Mouse (Mus musculus) testis, adult 2 months (tissue): ENCODE results near the gene Atg7.

Source experiments
- CTCF ChIP-seq: fragments of 200-500 bp; IDR thresholded peaks from 2 replicates; pipeline ENCODE4 v1.5.1; 2012; ENCODE audit warnings: low read depth, mild to moderate bottlenecking, inconsistent platforms, low read length, moderate library complexity; ENCODE audit not compliant: control insufficient read depth, insufficient read depth, insufficient replicate concordance
- POLR2A ChIP-seq: fragments of 200-500 bp; IDR thresholded peaks from 2 replicates; pipeline ENCODE4 v1.6.1; 2012; ENCODE audit warnings: low read depth, mild to moderate bottlenecking, inconsistent platforms, low read length, moderate library complexity; ENCODE audit not compliant: control insufficient read depth

- TF ChIP-seq CTCF (no peak), POLR2A (no peak)
Observed at GRCm38 (mm10) chr6:114896281-114896680, 253.4 kb downstream of the Atg7 start.
